Mouse (Mus musculus) megakaryocyte, embryonic 14.5 days (primary cell): ENCODE results near the gene Krtap4-6.

Source experiments
- FLI1 ChIP-seq: IDR thresholded peaks from 2 replicates; pipeline ENCODE4 v1.6.1; 2012; ENCODE audit warnings: low read length, inconsistent platforms, mixed read lengths
- GATA1 ChIP-seq: IDR thresholded peaks from 3 replicates; pipeline ENCODE4 v1.6.1; 2012; ENCODE audit warnings: mixed read lengths, low read length, inconsistent platforms, borderline replicate concordance

DNA sequence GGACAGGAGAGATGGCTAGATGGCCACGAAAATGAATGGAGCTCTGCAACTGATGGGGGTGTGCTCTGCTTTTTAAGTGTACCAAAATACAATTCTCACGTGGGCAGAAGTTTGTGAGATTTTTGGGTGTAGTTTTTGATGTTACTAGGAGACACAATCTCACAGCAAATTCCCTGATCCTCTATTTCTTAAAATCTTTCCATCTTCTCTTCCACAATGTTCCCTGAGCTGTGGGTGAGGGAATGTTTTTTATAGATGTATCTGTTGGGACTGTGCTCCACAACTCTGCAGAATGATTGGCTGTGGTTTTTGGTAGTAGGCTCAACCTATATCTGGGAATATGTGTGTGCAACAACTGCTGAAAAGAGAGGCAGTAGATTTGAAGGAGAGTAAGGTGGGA, 32.5 kb downstream of the Krtap4-6 start:
- TF ChIP-seq GATA1 (no peak), FLI1 (no peak)
